Mouse (Mus musculus): Measurements from ENCODE around the gene Gm44503.

The Gm44503 gene

GRCm38 (mm10) chr9:73031421-73031820 lies 72.8 kb downstream of the Gm44503 start:
- peak; percentile 28 to 49 for DNase-seq

- DNase-seq = no peak
Measured at GRCm38 (mm10) chr9:73033406-73033805, 74.8 kb downstream of the Gm44503 start.

GRCm38 (mm10) chr9:73039222-73039945 lies 80.7 kb downstream of the Gm44503 start:
- peak; percentile 95 to 96 for DNase-seq

- no peak for DNase-seq
Measured at GRCm38 (mm10) chr9:73040080-73040479, 81.4 kb downstream of the Gm44503 start, which contains the start of gene Pigb. Gene Pigb (minus strand): TSS chr9:73040378.

GRCm38 (mm10) chr9:73044146-73045079 lies 85.8 kb downstream of the Gm44503 start, which contains the start of gene Rab27a:
Gene Rab27a (plus strand): TSS chr9:73044854.
- DNase-seq = peak; percentile 96 to 98

- peak; percentile 65 to 68 for DNase-seq
Measured at GRCm38 (mm10) chr9:73045204-73045603, 86.6 kb downstream of the Gm44503 start.

- no peak for DNase-seq
Measured at GRCm38 (mm10) chr9:73045711-73046110, 87.1 kb downstream of the Gm44503 start.

- DNase-seq = no peak
Measured at GRCm38 (mm10) chr9:73047906-73048305, 89.3 kb downstream of the Gm44503 start.

GRCm38 (mm10) chr9:73048927-73049326 lies 90.3 kb downstream of the Gm44503 start:
- DNase-seq = no peak

GRCm38 (mm10) chr9:73049833-73050232 lies 91.2 kb downstream of the Gm44503 start:
- DNase-seq = no peak

GRCm38 (mm10) chr9:73050606-73051005 lies 92.0 kb downstream of the Gm44503 start:
- no peak for DNase-seq

- no peak for DNase-seq
Measured at GRCm38 (mm10) chr9:73055441-73055911, 96.8 kb downstream of the Gm44503 start.

- no peak for DNase-seq
Measured at GRCm38 (mm10) chr9:73059224-73059623, 100.6 kb downstream of the Gm44503 start.

- no peak for DNase-seq
Measured at GRCm38 (mm10) chr9:73063621-73064290, 105.1 kb downstream of the Gm44503 start.

Measured in cerebellum, postnatal 14 days (tissue).